Mouse (Mus musculus) gastrocnemius, postnatal 4 days (tissue): ENCODE measurements around the gene Tmem217. TPM values are rescaled to one million over a fixed set of nuclear protein-coding genes. Genes with fewer than 3 reads are reported as not detected.
"Not testable (repeated sequence)": the region's sequence is repeated elsewhere in the genome, so short reads cannot be mapped to it uniquely, and the experiment has no call there.

Source experiments
- DNase-seq, 2 experiments: peaks; one replicate each; pipeline ENCODE4 v3.0.0; 2021 to 2022; ENCODE audit warnings: low spot score in 2 of 2, mixed read lengths in 2 of 2
- total RNA-seq, 2 experiments: library from RNA; stranded (reverse); gene quantifications; 2 replicates each; pipeline ENCODE4 v1.2.3; 2021

The Tmem217 gene
- total RNA-seq, 2 experiments from 2014 or later = not detected

GRCm38 (mm10) chr17:29549543-29550428 lies 2.4 kb downstream of the Tmem217 start, which contains the start of the genes Gm17657 and Tbc1d22b:
TSS of gene Gm17657 (minus strand) at chr17:29549638.
TSS of gene Tbc1d22b (plus strand) at chr17:29549785.
- peak; percentile 82 to 91 for DNase-seq

GRCm38 (mm10) chr17:29548994-29549393 lies 3.2 kb downstream of the Tmem217 start:
- DNase-seq = no peak

GRCm38 (mm10) chr17:29548494-29548893 lies 3.7 kb downstream of the Tmem217 start:
- DNase-seq = no peak

GRCm38 (mm10) chr17:29545241-29545640 lies 6.9 kb downstream of the Tmem217 start:
- no peak for DNase-seq

GRCm38 (mm10) chr17:29544064-29544463 lies 8.1 kb downstream of the Tmem217 start:
- DNase-seq = no peak

- no peak for DNase-seq
These were observed 9.1 kb downstream of the Tmem217 start for GRCm38 (mm10) chr17:29542831-29543690.

- peak; percentile 28 to 72 for DNase-seq
These were observed 10.8 kb downstream of the Tmem217 start for GRCm38 (mm10) chr17:29541419-29541818.

- DNase-seq = no peak
These were observed 11.8 kb downstream of the Tmem217 start for GRCm38 (mm10) chr17:29540426-29540825.

- DNase-seq = no peak
These were observed 18.3 kb downstream of the Tmem217 start for GRCm38 (mm10) chr17:29533866-29534265.

- no peak for DNase-seq
These were observed 20.3 kb downstream of the Tmem217 start for GRCm38 (mm10) chr17:29531757-29532384.

- no peak for DNase-seq
These were observed 20.9 kb downstream of the Tmem217 start for GRCm38 (mm10) chr17:29531278-29531677.

GRCm38 (mm10) chr17:29530508-29530907 lies 21.7 kb downstream of the Tmem217 start:
- no peak for DNase-seq

GRCm38 (mm10) chr17:29528568-29529187 lies 23.5 kb downstream of the Tmem217 start:
- DNase-seq = no peak

GRCm38 (mm10) chr17:29525613-29526012 lies 26.6 kb downstream of the Tmem217 start:
- DNase-seq = no peak

GRCm38 (mm10) chr17:29519731-29520130 lies 32.5 kb downstream of the Tmem217 start:
- DNase-seq = no peak

- not testable (repeated sequence) for DNase-seq
These were observed 33.5 kb downstream of the Tmem217 start for GRCm38 (mm10) chr17:29518665-29519064.

GRCm38 (mm10) chr17:29514435-29514834 lies 37.8 kb downstream of the Tmem217 start:
- DNase-seq = peak; percentile 58 to 75

- peak in 1 of 2 experiments; percentile 46 for DNase-seq
These were observed 39.0 kb downstream of the Tmem217 start for GRCm38 (mm10) chr17:29513044-29513730.

GRCm38 (mm10) chr17:29510691-29511090 lies 41.5 kb downstream of the Tmem217 start:
- no peak for DNase-seq
